Mouse (Mus musculus): ENCODE results near the gene Tmem95.

GRCm38 (mm10) chr11:69901993-69902392 is 24.2 kb upstream of the Tmem95 start:
- TF ChIP-seq CTCF (IDR thresholded peaks at IDR 0.05; ENCODE audit: control insufficient read depth, insufficient read depth, insufficient read length) (no peak), USF1 (IDR thresholded peaks at IDR 0.05; ENCODE audit: low read depth) (no peak), MYOG (IDR thresholded peaks at IDR 0.05; ENCODE audit: control insufficient read depth, extremely low read depth, insufficient read length) (no peak), MAX (IDR thresholded peaks at IDR 0.05) (no peak), MYOD1 (IDR thresholded peaks at IDR 0.05; ENCODE audit: control insufficient read depth, insufficient read length, low read depth) (no peak), CEBPB (IDR thresholded peaks at IDR 0.05; ENCODE audit: low read depth) (no peak)
